Mouse (Mus musculus) forebrain, embryonic 13.5 days (tissue): ENCODE measurements around the gene Efna1. TPM values are rescaled to one million over a fixed set of nuclear protein-coding genes. Genes with fewer than 3 reads are reported as not detected.

Experiments used
- ATAC-seq: fragments of 200-750 bp; cut with Nextera tagmentation; 2 replicates; pipeline ENCODE4 v1.8.0; 2017
- H3K27ac ChIP-seq: fragments of 300-500 bp; sonication (generic); 2 replicates; pipeline ENCODE4 v1.5.1; 2015; ENCODE audit warnings: inconsistent platforms, mild to moderate bottlenecking, moderate library complexity
- H3K27me3 ChIP-seq: fragments of 300-500 bp; sonication (generic); 2 replicates; pipeline ENCODE4 v1.6.1; 2015; ENCODE audit warnings: mild to moderate bottlenecking, inconsistent platforms
- H3K36me3 ChIP-seq: fragments of 300-500 bp; sonication (generic); 2 replicates; pipeline ENCODE4 v1.6.1; 2015; ENCODE audit warnings: mild to moderate bottlenecking, inconsistent platforms; ENCODE audit not compliant: poor library complexity, severe bottlenecking
- H3K4me1 ChIP-seq: fragments of 300-500 bp; sonication (generic); 2 replicates; pipeline ENCODE4 v1.6.1; 2015; ENCODE audit warnings: inconsistent platforms
- H3K4me2 ChIP-seq: fragments of 300-500 bp; sonication (generic); 2 replicates; pipeline ENCODE4 v1.6.1; 2015; ENCODE audit warnings: inconsistent platforms, mild to moderate bottlenecking, moderate library complexity
- H3K4me3 ChIP-seq: fragments of 300-500 bp; sonication (generic); 2 replicates; pipeline ENCODE4 v1.5.1; 2015; ENCODE audit warnings: mild to moderate bottlenecking, inconsistent platforms
- H3K9ac ChIP-seq: fragments of 300-500 bp; sonication (generic); 2 replicates; pipeline ENCODE4 v1.6.1; 2015; ENCODE audit warnings: mild to moderate bottlenecking, inconsistent platforms
- H3K9me3 ChIP-seq: fragments of 300-500 bp; sonication (generic); replicated peaks from 2 replicates; pipeline ENCODE4 v1.6.1; 2016; ENCODE audit warnings: inconsistent platforms
- WGBS: fragments of 180-500 bp; shearing (Covaris S2); methylation state at CpG from one replicate; pipeline ENCODE4 v1.1.7; 2015; 5-methylcytosine and 5-hydroxymethylcytosine counted together
- microRNA counts: library from miRNA; unstranded; fragments of <30 nt; microRNA quantifications from one replicate; lab custom pipeline; 2016
- microRNA-seq: library from miRNA; unstranded; fragments of <30 nt; microRNA quantifications from one replicate; pipeline ENCODE4, GENCODE M21; 2016
- polyA plus RNA-seq: library from polyadenylated mRNA; unstranded; fragments of >200 nt; fragmentation: Nextera tagmentation; extraction: Ambion mirVana; gene quantifications from 2 replicates; pipeline ENCODE4 v1.2.1, GENCODE M21; 2015

Gene Efna1
- polyA plus RNA-seq, 1 experiment from 2014 or later: 9.5 TPM

DNA sequence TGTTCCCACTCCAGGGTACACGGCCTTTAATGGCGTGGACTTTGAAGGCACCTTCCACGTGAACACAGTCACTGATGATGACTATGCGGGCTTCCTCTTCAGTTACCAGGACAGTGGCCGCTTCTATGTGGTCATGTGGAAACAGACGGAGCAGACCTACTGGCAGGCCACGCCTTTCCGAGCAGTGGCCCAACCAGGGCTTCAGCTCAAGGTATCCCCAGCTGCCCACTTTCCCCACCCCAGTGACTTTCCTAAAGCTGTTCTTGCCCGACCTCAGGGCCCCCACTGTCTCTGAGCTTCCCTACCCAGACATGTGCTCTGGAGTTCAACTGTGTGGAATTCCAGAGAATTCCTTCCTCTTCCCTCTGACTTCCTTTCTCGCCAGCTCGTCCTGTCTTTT lies 56.1 kb downstream of the Efna1 start:
- no peak for ATAC-seq
- peak overlapping the region; percentile 77 for H3K4me2 ChIP-seq
- H3K4me3 ChIP-seq: peak overlapping the region; percentile 70
- no peaks in the 10 kb centered on the region for H3K27me3 ChIP-seq
- H3K9ac ChIP-seq: peak overlapping the region; percentile 87
- peaks cover 78% of the 10 kb centered on the region for H3K4me1 ChIP-seq
- WGBS: 23% methylated on average over 11 of the region's 11 CpGs
- no peaks in the 10 kb centered on the region for H3K9me3 ChIP-seq
- peaks cover 46% of the 10 kb centered on the region for H3K36me3 ChIP-seq
- H3K27ac ChIP-seq: peak overlapping the region; percentile 95

MicroRNA genes within 50 kb of the gene (microRNA counts, 519-probe panel; counts per million panel counts)
- 4,275 counts per million, percentile 82 among the panel's probes with 10 or more counts for microRNA mmu-miR-92b (lab: Ali Mortazavi, UCI)

Small RNAs within 50 kb of the gene (microRNA-seq; reads per million reads assigned to microRNA genes)
- 13,595 reads per million, percentile 96 among the genes with 10 or more reads in this experiment for gene Mir92b

Other genes starting within 250 kb of the Efna1 start
- gene Rusc1, start 187.8 kb downstream of the Efna1 start, polyA plus RNA-seq: 38.4 and 40.5 TPM in 2 replicates
- not detected in 2 replicates for gene Gm43738, start 180.0 kb downstream of the Efna1 start, polyA plus RNA-seq
- 315 and 326 TPM in 2 replicates for gene Fdps, start 179.2 kb downstream of the Efna1 start, polyA plus RNA-seq
- 0.09 and 0.26 TPM in 2 replicates for gene Pklr, start 145.0 kb downstream of the Efna1 start, polyA plus RNA-seq
- 19.0 and 19.6 TPM in 2 replicates for gene Hcn3, start 120.9 kb downstream of the Efna1 start, polyA plus RNA-seq
- gene Clk2, start 116.3 kb downstream of the Efna1 start, polyA plus RNA-seq: 25.0 and 26.2 TPM in 2 replicates
- gene Scamp3, start 103.7 kb downstream of the Efna1 start, polyA plus RNA-seq: 102 and 109 TPM in 2 replicates
- gene Fam189b, start 98.0 kb downstream of the Efna1 start, polyA plus RNA-seq: 15.1 and 23.0 TPM in 2 replicates
- 34.6 and 36.3 TPM in 2 replicates for gene Gba, start 78.2 kb downstream of the Efna1 start, polyA plus RNA-seq
- gene Thbs3, start 66.0 kb downstream of the Efna1 start, polyA plus RNA-seq: 79.2 and 96.1 TPM in 2 replicates
- 196 and 201 TPM in 2 replicates for gene Mtx1, start 54.1 kb downstream of the Efna1 start, polyA plus RNA-seq
- gene Muc1, start 52.1 kb downstream of the Efna1 start, polyA plus RNA-seq: 2.8 and 3.1 TPM in 2 replicates
- 221 and 237 TPM in 2 replicates for gene Krtcap2, start 35.2 kb downstream of the Efna1 start, polyA plus RNA-seq
- gene Trim46, start 34.8 kb downstream of the Efna1 start, polyA plus RNA-seq: 36.6 and 43.2 TPM in 2 replicates
- 100 and 106 TPM in 2 replicates for gene Dpm3, start 21.8 kb downstream of the Efna1 start, polyA plus RNA-seq
- gene Slc50a1, start 10.6 kb downstream of the Efna1 start, polyA plus RNA-seq: 25.8 and 32.7 TPM in 2 replicates
- gene Efna3, start 41.8 kb upstream of the Efna1 start, polyA plus RNA-seq: 18.7 and 23.4 TPM in 2 replicates
- gene Efna4, start 56.9 kb upstream of the Efna1 start, polyA plus RNA-seq: 16.0 and 16.3 TPM in 2 replicates
- 24.1 and 27.5 TPM in 2 replicates for gene Adam15, start 68.9 kb upstream of the Efna1 start, polyA plus RNA-seq
- gene Dcst2, start 80.8 kb upstream of the Efna1 start, polyA plus RNA-seq: 0.06 and 0.13 TPM in 2 replicates
- gene Dcst1, start 84.1 kb upstream of the Efna1 start, polyA plus RNA-seq: 0.37 and 0.57 TPM in 2 replicates
- 0.41 and 0.67 TPM in 2 replicates for gene Zbtb7b, start 113.6 kb upstream of the Efna1 start, polyA plus RNA-seq
- gene Lenep, start 121.7 kb upstream of the Efna1 start, polyA plus RNA-seq: 0.52 and 0.55 TPM in 2 replicates
- 36.3 and 39.4 TPM in 2 replicates for gene Flad1, start 130.7 kb upstream of the Efna1 start, polyA plus RNA-seq
- 352 TPM in 2 replicates for gene Cks1b, start 137.2 kb upstream of the Efna1 start, polyA plus RNA-seq
- gene Shc1, start 137.3 kb upstream of the Efna1 start, polyA plus RNA-seq: 15.9 and 16.7 TPM in 2 replicates
- gene Pygo2, start 149.1 kb upstream of the Efna1 start, polyA plus RNA-seq: 30.4 and 32.4 TPM in 2 replicates
- gene Pbxip1, start 155.6 kb upstream of the Efna1 start, polyA plus RNA-seq: 10.2 TPM in 2 replicates
- gene Pmvk, start 173.4 kb upstream of the Efna1 start, polyA plus RNA-seq: 73.3 and 75.0 TPM in 2 replicates
- 3.5 and 4.3 TPM in 2 replicates for gene Kcnn3, start 239.0 kb upstream of the Efna1 start, polyA plus RNA-seq